Mouse (Mus musculus) spleen, postnatal 4 days (tissue): Measurements from ENCODE around the gene Mrps27.
"Not testable (repeated sequence)": the region's sequence is repeated elsewhere in the genome, so short reads cannot be mapped to it uniquely, and the experiment has no call there.

ENCODE experiments used
- DNase-seq, 2 experiments: peaks; one replicate each; pipeline ENCODE4 v3.0.0; 2022; ENCODE audit warnings: low spot score in 2 of 2

Mrps27 gene

DNA sequence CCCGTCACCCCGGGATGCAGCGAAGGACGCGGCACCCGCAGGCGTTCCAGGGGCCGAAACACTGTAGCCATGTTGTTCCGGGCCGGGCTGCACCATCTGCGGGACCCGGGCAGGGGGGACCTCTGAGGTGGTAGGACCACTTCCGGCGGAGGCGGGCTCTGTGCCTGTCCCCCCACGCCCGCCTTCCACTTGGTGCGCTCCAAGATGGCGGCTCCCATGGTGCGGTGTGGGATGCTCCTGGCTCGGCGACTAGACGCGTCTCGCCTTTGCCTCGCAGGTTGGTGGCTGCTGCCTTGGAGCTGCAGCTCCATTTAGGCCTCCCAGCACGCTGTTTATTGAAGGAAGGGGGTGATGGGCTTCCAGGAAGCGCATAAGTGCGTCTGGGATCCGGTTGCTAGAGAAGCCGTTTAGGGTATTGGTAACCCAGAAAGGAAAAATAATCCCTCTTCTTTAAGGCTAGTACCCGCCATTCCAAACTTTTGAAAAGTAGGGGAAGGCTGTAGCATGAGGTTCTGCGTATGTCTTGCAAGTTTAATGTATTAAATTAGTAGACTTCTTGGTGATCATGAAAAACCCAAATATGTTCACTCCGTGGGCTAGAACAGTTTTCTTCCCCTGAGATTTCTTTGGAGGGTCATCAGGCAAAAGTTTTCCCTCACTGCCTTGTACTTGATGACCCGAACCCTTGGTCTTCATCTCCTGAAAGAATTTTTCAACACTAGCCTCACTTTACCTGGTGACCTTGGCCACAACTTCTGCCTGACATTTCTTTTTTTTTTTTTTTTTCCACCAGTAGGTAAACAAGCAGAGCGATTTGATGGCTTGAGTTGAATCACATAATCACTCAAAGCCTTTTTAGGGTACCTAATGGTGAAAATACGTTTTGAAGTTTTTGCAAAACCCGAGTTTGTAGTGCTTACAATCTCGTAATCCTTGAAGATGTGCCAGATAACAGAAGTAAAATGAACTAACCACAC lies at the start of gene Mrps27, which contains the start of gene Ptcd2:
Mrps27 (plus strand) TSS at position 188 of the 977 bp plus-strand sequence.
Ptcd2 (minus strand) TSS at position 107 of the 977 bp plus-strand sequence.
- peak; percentile 97 to 98 for DNase-seq

DNA sequence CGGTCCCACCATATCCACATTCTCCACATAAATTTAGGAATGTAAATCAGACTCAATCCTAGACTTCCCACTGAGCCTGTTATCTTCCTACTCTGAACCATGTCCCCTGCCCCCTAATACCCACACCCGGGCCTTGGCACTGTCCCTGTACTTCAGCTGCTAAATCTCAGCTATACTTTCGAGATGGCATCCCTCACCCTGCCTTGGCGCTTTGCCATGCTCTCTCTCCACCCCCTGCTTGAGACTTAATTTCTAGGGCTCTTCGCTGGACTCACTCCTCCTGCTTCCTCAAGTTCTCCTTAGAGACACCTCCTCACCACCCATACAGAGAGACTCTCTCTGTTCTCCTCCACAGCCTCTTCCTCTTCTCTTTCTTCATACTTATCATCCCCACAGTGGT lies 44.7 kb upstream of the Mrps27 start:
- no peak for DNase-seq

DNA sequence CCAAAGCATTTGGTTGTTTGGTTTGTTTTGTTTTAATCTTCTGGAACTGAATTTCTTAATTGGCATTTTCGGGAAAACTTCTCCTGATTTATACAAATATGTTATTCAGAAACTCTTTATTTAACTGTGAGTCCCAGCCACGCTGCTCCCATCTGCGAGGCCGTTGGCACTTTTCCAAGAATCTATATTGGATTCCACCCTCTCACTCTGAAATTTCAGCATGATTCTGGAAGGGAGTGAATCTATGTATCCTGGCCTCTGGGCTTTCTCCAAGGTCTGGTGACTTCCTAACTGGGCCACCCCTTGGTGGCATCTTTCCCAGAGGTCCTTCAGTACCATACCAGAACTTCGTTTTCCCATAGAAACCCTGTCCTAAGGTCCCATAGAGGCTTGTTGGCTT lies 40.7 kb upstream of the Mrps27 start:
- no peak for DNase-seq

DNA sequence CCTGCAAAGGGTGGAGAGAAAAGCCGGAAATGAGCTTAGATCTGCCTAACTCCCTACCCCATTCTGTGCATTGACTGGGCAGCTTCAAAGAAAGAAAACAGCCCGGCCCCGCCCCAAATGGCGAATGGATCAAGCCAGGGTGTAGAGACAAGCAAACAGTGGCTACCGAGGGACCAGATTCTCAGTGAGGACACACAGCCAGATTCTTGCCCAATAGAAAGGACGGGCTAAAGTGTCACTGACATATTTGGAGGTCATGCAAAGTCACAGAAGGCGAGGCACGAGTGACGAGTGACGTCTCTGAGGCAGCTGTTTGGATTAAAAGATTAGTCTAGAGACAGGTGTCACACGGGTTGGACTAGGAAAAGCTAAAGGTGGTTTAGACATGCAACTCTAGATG lies 40.2 kb upstream of the Mrps27 start:
- DNase-seq, result no peak

DNA sequence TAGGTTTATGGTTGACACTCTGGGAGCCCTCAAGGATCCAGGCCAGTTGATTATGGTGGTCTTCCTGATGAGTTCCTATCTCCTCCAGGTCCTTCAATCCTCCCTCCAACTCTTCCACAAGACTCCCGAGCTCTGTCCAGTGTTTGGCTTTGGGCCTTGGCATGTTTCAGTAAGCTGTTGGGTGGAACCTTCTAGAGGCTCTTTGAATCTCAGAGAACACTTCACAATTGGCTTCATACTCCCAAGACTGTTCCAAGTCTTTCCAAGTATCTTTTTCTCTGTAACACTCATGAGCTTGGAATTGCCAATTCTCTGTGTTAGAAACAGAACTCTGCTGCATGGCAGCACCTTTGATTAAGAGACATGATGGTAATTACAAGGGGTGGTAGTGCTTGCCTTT lies 39.4 kb upstream of the Mrps27 start:
- DNase-seq, result no peak

DNA sequence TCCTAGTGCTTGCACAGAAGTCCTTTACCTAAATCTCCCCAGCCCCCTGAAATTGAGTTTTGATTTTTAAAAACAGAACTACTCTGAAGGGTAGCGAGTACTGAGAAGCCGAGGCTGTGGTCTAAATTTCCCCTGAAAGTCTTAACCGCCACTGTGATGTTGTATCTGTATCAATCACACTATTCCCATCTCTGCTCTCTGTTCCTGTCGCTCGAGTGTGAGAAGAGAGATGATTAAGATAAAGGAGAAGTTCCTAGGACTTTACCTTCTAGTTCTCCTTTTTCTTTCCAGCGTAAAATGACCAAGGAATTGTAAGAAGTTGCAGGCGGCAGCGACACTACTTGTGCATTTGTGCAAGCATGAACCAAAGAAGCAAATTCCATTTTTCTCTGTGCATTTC lies 38.4 kb upstream of the Mrps27 start:
- no peak for DNase-seq

DNA sequence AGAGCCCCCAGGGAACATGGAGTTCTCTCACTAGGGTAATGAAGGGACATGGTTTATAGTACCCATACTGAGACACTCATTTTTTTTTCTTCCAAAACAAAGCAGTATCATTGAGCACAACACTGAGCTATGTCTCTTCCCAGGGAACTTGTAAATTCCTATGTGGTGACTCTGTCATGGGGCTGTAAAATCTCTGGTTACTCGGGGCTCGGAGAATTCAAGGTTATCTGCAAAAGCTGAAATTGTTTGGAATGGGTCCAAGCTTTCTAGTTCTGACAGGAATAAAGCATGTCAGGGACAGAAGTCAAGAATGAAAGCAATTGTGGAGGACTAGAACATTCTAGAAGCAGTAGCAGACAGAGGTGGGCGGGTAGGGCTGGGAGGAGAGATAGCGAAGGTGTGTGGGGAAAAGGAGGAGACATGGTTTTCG lies 36.6 kb upstream of the Mrps27 start:
- no peak for DNase-seq

DNA sequence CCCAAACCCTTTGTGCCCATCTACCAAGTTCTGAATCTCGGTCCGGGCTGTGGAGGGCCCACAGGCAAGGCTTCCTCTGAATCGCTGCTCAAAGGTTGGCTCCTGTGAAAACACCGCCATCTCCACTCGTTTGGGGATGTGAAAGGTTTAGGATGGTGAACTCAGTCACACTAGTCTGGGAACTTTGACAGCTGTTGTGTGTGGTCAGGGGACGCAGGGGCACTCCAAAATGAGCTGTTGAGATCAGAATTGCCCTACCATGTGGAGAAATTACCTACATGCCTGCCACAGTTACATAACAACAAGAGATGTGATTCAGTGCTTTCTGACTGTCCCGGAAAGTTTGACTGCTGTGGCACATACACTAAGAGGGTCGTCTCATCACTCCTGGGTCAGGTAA lies 36.2 kb upstream of the Mrps27 start:
- DNase-seq, result no peak

DNA sequence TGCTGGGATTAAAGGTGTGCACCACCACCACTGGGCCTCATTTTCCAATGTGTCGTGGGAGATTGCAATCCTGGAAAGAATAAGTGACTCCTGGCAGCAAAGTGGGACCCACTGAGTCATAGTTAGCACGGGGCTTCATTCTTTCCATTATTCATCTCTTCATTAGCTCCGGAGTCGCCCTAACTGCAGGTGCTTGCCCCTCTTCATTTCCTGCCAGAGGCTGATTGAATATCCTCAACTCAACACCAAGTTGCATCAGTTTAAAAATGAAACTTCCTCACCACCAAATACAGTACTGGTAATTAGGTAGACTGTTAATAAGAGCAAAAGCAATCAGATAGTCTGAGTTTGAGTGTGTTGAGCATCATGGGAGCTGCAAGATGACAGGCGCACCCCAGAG lies 30.5 kb upstream of the Mrps27 start:
- DNase-seq, result no peak

DNA sequence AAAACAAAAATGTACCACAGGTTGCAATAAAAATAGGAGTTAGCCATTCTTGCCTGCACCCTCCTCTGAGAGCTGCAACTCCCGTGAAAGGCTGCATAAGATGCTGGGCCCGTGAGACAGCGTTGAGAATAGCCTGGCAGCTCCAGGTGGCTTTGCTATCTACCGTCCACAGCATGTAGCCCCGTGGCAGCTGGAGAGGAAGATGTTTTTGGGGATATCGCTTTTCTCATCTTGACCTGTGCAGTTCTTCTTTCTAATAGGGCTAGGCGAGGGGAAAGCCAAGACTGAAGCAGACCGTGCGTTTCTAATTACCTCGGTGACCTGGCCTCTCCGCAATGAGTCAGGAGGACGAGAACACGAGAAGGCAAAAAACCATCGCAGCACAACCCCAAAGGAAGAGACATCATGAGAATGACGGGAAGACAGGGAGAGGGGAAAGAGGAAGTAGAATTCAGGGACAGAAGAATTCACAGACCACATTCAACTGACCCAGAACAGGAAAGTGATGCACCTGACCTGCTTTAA lies 29.9 kb upstream of the Mrps27 start:
- no peak for DNase-seq

DNA sequence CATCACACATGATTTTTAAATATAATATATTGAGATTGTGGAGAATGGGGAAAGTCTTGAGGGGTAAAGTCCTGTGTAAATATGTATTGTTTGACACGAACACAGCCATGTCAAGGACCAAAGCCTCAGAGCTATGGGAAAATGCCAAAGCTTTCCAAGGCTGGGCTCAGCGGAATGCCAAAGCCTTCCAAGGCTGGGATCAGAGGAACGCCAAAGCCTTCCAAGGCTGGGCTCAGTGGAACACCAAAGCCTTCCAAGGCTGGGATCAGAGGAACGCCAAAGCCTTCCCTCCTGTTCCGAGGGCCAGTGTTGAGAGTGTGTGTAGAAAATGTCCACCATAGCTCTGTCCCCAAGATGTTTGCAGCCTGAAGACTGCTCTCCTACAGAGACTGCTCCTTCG lies 28.2 kb upstream of the Mrps27 start:
- no peak for DNase-seq

DNA sequence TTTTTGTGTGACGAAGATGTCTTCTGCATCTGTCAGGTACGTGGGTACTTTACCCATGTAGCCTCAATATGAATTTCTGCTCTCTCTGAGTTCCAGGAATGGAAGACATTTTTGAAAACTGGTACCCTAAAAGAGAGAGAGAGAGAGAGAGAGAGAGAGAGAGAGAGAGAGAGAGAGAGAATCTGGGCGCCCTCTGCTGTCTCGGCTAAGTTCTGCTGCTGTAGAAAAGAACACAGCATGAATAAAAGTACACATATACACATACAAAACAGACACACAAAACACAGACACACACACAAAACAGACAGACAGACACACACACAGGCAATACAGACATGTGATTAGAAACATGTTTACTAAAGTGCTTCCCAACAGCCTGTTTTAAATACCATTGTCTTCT lies 27.5 kb upstream of the Mrps27 start:
- no peak for DNase-seq

DNA sequence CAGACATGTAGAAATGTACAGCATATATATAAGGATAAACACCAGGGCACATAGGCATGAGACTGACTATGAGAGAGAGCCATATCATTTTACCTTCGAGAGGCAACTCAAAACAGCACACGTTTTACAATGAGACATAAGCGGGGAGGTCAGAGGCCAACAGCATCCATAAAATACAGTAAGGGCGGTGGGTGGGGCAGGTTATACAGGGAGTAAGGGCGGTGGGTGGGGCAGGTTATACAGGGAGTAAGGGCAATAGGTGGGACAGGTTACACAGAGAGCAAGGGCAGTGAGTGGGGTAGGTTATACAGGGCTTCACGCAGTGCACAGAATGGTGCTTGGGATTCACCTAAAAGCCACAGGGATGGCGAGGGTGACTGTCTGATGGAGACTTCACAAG lies 24.1 kb upstream of the Mrps27 start:
- DNase-seq, result no peak

DNA sequence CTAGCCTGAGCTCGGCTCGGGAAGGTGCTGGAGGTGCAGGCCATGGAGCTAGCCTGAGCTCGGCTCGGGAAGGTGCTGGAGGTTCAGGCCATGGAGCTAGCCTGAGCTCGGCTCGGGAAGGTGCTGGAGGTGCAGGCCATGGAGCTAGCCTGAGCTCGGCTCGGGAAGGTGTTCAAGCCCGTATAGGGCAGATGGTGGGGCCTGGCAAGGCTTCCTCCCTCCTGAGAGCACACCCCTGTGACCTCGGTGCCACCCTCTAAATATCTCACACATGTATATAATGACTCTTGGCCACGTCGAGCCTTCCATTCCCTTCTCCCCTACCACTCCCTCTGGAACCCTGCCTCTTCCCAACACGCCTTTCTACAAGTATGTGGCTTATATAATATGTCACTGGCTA lies 21.7 kb upstream of the Mrps27 start:
- DNase-seq, result not testable (repeated sequence)

DNA sequence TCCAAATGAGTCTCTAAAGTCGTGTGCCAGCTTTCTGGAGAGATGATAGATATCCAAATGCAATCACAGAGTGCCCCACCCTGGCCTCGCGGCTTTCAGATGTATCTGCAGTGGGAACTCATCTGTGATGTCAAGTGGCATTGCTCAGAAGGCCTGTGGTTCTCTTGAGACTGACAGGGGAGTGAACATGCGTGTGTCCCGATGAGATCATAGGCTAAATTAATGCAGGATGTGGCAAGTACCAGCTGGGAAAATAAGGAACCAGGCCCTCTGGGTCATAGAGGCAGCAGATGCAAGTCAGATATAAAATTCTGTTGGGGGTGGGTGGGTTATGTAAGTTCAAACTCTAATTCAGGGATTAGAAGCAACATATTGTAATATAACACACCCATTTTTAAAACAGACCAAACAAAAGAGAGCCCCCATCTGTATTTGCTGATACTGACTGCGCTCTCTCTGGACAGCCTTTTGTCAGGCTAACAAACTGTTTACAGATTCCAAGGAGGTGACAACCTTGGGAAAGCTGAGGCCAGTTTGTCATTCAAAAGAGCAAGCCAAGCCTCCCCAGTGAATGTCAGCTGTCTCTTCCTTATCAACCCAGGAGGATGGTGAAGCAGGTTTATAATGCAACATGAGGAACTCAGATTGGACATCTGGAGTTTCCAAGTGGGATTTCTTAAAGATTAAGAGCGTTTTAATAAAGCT lies 20.8 kb upstream of the Mrps27 start:
- no peak for DNase-seq

DNA sequence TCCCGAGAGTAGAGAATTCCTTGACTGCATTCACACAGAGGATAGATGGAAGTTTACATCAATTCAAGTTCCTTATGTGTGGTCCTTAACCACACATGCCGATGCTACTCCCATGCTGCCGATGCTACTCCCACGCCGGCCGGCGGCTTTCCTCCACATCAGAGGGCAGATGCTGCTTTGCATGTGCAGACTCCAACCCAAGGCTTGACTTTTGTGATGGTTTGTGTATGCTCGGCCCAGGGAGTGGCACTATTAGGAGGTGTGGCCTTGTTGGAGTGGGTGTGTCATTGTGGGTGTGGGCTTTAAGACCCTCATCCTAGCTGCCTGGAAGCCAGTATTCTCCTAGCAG lies 20.3 kb upstream of the Mrps27 start:
- DNase-seq, result not testable (repeated sequence)

DNA sequence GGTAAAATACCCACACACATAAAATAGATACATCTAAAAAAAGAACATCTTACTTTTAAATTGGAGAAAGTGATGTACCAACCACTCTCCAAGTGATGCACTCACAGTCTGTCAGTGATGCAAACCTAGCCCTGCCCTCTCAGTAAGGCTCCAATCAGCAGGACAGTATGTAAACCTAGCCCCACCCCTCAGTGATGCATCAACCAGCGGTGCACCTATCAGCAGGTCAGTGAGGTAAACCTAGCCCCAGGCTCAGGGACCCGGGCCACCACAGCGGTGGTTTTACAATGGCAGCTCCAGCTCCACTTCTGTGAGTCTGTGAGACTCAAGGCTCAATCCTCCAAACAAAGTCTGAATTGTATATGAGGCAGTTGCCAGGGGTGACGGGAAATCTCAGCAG lies 13.3 kb upstream of the Mrps27 start:
- no peak for DNase-seq

DNA sequence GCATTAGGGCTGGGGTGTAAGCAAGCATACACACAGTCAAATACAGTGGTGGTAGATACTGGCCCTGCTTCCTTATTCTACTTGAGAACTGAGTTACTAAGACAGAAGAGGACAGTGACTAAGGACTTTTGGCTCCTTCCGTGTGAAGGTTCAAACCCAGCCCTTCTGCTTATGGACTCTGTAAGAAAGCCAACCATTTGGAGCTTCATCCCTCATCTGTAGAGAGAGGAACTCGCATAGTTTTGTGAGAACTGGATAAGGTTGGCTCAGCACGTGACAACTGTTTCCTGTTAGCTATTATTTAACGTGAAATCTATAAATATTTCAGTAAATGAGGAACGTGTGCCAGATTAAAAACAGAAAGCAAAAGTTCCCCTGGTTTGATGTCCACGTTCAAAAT lies 7.1 kb upstream of the Mrps27 start:
- DNase-seq, result no peak

DNA sequence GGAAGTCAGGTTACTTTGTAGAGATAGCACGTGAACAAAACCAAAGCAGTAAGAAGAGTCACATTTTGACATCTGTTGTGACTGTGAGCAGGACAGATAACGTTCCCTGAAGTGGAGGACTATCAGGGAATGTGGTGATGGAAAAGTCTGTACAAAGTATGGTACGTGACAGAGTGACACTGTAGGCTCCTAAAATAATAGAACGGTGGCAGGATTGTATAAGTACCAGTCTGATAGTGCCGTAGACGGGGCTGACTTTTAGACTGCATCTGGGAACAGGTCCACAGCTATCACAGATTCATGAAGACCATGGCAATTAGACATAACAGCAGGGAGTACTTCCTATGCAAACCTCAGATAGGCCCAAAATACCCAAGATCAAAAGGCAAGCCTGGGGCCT lies 3.1 kb upstream of the Mrps27 start:
- no peak for DNase-seq

DNA sequence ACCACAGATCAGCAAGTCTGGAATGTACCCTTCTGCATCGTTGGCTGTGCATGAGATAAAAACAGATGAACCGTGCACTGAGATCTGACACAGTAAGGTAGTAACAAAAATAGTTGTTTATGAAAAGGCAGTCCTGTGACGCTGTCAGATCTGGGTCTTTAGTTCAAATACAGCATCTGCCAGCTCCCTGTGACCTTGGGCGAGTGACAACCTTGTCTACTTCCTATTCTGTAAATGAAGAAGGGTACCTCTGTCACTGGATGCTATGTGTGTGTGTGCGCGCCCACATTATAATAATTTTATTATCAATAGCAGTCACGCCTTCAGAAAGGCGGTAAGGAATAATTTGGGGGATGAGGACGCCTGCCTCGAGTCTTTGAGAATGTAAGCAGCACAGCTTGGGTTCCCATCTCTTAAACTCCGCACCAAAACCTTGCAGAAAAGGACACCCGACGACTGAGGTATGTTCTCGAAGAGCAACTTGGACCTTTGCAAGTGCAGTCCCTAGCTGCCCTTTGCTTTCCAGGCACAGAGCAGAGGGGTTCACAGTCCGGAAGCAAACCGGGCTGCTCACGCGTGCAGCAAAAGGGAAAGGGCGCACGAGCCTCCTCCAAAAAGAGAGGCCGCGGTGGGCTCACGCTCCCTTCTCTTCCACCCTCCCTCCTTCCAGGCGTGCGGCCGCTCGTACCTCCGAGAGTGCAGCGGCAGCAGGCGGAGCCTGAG lies 549 bp upstream of the Mrps27 start:
- DNase-seq, result no peak

DNA sequence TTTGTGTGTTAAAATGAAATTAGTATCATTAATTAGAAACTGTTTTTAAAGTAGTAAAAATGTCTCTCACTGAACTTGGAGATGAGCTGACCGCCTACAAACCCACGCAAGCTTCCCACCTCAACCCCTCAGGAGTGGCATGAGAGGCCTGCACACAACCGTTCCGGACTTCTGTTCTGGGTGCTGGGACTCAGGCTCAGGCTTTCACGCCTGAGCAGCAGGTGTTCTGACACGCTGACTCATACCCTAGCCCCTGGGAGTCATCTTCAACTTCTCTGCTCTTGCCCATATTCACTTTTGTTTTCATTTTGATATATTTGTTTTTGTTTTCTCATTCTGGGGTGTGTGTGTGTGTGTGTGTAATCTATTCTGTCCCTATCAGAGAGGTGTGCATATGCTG lies 5.4 kb downstream of the Mrps27 start:
- no peak for DNase-seq

DNA sequence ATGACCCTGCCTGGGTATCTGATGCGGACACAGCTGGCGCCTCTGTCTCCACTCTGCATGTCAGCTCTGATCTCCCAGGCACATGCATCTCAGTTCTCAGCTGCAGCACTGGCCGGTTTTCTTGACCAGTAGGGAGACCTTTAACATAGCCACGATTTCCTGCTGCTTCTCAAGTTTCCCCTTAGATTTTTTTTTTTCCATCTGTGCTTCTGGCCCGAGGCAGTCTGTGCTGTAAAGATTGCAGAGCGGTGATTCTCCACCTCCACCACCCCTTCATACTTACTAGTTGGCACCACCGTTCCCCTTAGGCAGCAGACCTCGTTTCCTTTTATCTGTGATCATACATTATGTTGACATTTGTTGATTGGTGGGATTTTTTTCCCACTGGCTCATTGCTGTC lies 6.6 kb downstream of the Mrps27 start:
- DNase-seq, result no peak
